Mouse (Mus musculus) inflammation-experienced regulatory T-cells, adult 16 weeks (primary cell): ENCODE results near the gene Il2rg. TPM values are rescaled to one million over a fixed set of nuclear protein-coding genes. Genes with fewer than 3 reads are reported as not detected.

ENCODE experiments used
- polyA plus RNA-seq: library from polyadenylated mRNA; unstranded; fragments of 100-300 nt; shearing (Covaris generic); gene quantifications from one replicate; pipeline ENCODE4 v1.2.1, GENCODE M21; 2017

Il2rg gene
- polyA plus RNA-seq, result 1,777 TPM

DNA sequence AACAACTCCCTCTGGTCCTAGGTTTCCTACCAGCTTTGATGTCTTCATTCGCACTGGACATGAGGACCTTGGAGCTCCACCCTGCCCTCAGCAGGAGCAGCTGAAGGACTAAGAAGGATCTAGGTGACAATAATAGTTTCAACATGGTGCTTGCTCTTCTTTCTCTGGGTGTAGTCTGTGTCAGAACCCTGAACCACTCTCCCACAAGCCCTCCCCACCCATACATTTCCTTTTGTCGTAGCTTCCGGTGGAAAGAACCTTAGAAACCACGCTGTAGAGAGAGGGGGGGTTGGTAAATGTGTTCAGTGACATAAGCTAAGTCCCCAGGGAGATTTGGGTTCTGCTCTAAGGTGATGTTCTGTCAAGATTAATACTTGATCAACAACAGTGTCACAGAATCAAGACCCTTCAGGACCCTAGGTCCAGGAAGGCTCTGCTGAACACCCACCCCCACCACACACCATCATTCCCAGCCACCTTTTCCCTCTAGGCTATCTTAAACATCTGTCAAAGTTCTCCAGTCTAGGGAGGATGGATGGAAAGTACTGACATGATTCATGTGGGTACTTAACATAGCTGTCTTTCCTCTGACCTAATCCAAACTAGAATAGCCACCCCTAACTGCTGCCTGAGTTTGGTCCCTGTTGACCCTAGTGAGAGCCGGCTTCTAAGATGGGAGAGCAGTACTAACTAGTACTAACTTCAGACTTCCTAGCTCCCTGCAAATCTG is at the start of gene Il2rg:
Il2rg (minus strand) TSS at position 231 of the 730 bp plus-strand sequence.

DNA sequence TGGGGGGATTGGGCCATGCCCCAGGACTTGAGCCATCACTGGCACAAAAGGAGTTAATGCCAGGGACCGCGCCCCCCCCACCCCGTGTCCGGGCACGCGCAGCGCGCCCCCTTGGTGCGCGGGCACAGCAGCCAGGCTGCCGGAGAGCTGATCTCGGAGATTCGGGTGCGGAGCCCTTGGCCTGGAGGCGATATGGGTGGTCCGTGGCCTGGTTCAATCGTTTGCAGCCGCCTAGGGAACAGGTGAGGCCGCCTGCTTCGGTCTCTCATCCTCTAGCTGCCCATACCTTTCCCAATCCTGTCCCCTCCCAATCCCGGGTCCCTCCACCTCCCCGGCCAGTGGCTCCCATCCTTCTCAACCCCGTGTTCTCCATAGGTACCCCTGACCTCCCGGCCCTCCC is 31.0 kb upstream of the Il2rg start, which contains the start of gene Nlgn3:
Nlgn3 (plus strand) TSS at position 114 of the 400 bp plus-strand sequence.

DNA sequence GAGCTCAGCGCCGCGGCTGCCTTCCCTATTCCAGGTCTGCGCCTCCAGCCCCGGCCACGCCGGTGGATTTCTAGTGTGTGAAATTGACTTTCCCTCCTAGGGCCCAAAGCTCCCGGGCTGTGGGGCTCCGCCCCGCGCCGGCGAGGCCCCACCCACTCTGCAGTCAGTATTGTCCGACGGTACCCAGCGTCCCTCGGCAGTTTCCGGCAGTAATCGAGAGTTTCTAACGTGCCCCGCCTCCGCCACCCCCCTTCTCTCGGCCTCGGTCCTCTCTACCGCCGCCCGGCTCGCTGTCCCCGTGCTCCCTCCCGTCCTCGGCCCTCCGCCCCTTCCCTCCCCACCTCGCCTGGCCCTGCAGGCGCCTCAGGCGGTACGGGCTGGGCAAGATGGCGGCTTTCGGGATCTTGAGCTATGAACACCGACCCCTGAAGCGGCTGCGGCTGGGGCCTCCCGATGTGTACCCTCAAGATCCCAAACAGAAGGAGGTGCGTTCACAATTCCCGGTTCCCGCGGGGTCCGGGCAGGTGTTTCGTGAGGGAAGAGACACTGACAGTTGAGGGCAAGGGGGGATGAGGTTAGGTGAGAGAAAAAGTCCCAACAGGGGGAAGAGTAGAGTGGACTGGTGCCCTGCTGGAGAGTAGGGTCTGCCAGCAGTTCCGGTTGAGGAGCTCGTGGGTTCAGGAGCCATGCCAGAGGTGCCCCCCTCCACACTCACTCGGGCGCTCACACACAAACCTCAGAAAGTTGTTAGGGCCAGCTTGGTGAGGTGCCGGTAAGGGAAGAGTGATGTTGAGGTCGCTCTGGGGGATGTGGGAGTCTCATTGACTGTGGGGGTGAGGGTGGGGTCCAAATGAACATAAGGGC is 6.1 kb upstream of the Il2rg start, which contains the start of gene Med12:
Med12 (plus strand) TSS at position 156 of the 864 bp plus-strand sequence.

DNA sequence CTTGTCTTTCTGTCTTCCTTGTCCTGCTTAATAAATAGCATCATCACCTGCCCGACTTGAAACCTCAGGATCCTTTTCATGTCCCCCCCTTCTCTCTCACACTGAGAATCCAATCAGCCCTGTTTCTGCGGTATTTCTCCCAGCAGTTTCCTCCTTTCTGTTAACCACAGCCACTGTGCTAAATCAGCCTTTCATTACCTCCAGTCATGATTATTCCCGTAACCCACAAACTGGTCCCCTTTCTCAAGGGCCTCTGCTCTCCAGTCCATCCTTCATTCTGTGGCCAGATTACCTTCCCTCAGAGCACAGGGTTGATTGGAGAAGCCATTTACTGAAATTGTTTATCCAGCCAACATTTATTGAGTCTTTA is 685 bp upstream of the Il2rg start, which contains the start of gene Gm20489:
Gm20489 (minus strand) TSS at position 269 of the 370 bp plus-strand sequence.

DNA sequence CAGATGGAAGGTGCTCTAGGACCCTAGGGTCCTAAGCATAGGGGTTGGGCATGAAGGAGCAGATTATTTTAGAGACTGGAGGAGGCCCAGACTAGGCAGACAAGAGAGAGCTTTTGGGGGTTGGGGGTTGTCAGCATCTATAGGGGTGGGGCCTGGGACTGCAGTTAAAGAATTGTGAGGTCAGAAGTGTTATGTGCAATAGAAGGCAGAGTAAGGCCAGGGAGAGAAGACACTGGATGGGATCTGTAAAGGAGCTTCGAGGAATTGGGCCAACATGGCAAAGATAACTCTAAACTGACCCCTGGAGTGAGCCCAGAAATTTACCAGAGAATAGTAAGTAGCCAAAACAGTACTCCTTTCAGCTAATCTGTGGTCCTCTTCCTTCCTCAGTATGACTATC is 4.2 kb downstream of the Il2rg start, which contains the start of gene Gm614:
Gm614 (minus strand) TSS at position 101 of the 400 bp plus-strand sequence.

DNA sequence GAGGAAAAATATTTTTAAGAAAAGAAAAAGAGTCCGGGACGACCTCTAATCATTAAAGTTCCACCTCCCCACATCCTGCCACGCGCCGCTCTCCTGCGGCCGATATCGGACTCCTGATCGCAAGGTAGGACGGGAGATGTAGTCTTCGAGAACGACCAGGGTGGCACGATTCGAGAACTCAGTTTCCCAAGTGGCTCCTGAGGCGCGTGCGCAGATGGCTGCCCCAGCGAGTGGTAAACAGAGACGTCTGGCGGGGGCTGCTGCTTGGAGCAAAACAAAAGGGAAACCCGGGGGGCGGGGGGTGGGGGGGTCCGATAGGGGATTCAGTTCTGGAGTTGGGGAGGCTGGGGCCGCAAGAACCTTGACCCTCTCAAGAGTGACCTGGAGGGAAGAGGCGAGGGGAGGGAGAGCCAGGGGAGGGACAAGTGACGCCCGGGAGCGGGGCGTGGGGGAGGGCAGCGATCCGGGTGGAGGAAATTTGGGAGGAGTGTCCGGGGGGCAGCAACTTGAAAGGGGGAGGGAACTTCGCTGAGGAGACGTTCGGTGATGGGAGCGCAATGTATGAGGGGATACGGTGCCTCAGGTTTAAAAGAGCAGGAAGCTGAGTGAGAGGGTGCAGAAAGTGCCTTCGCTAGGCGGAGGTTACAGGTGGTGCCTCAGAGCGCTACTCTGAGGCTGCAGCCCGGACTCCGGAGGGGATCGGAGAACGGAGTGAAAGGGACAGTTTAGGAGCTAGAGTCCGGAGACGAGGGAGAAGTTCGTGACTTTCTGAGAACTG is 13.9 kb downstream of the Il2rg start, which contains the start of gene Foxo4:
Foxo4 (plus strand) TSS at position 577 of the 778 bp plus-strand sequence.

DNA sequence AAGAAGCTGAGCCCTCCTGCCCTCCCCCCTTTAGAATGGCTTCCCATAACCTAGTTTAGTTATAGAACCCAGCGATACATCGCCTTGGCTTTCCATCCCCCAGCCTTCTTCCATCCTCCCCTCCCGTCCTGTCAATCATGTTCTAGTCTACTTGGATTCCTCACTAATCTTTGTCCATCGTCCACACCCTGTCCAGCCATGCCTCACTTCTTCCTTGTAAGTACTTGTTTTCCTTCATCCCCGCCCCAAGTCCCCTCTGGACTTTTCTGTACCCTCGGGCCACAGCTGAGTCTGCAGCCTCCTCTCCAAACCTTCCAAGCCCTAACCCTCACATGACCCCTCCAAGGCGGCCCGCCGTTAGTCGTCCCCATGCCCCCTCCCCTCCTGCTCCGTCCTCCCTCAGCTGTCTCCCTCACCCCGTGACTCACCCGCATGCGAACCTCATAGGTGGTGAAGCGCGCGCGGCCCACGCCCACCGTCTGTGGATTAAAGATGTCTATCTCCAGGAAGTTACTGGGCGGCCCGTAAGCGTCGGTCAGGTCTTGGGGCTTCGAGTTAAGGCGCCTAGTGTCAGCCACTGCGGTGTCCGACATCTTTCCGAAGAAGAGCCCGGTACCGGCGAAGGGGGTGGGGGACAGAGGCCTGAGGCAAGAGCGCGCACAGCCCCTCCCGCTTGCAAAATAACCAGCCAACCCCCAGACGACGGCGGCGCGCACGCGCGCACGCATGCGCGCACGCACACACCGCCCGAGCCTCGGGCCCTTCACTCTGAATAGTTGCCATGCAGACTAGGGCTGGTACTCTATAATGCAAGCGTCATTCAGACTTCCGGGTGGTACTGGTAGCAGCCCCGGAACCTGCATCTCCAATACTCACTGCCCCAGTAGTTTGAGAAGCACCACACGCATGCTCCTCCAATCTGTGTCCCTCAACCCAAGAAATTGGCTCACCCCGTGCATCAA is 45.9 kb downstream of the Il2rg start, which contains the start of gene Snx12:
Snx12 (minus strand) TSS at position 730 of the 962 bp plus-strand sequence.

Other genes with a start within 250 kb of the Il2rg start
- gene Tex11, start 208.6 kb downstream of the Il2rg start, polyA plus RNA-seq, result 0.12 TPM
- gene Slc7a3, start 182.2 kb downstream of the Il2rg start, polyA plus RNA-seq, result 1.1 TPM
- gene Snx12, start 45.7 kb downstream of the Il2rg start, polyA plus RNA-seq, result 60.7 TPM
- gene Foxo4, start 13.7 kb downstream of the Il2rg start, polyA plus RNA-seq, result 2.0 TPM
- gene Gm614, start 4.3 kb downstream of the Il2rg start, polyA plus RNA-seq, result 4.8 TPM
- not detected for gene Gm20489, start 768 bp upstream of the Il2rg start, polyA plus RNA-seq
- gene Med12, start 5.8 kb upstream of the Il2rg start, polyA plus RNA-seq, result 99.2 TPM
- gene Nlgn3, start 30.9 kb upstream of the Il2rg start, polyA plus RNA-seq, result 0.07 TPM
- not detected for gene Gjb1, start 108.1 kb upstream of the Il2rg start, polyA plus RNA-seq
- 21.8 TPM for gene Zmym3, start 152.6 kb upstream of the Il2rg start, polyA plus RNA-seq
- 343 TPM for gene Nono, start 161.1 kb upstream of the Il2rg start, polyA plus RNA-seq
- 0.56 TPM for gene Itgb1bp2, start 180.8 kb upstream of the Il2rg start, polyA plus RNA-seq